Mouse (Mus musculus): Measurements from ENCODE around the gene Lhx1.

DNA sequence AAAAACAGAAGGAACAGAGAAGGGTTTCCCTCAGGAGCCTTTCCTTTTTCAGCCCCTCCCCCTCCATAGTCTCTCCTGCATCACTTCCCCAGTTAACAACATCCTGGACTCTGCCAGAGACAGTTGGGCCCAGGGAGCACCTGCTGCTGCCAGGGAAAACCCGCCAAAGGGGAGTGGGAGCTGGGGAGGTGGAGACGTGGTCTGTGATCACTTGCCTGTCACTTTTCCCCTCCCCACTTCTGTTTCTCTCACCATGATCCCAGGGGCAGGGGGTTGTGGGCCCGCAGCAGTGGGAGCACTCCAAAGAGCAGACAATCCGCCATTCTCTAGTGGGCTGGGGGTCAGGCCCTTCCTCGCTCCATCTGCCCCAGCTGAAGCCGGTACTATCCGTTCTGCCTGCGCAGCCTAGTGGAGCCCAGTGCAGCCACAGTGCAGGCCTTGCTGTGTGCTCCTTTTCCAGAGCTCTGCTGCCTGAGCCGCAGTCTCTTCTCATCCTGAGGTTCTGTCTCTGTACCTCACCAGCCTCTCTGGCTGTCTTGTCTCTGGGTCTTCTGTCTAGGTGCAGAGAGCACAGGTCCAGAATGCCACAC, 37.5 kb upstream of the Lhx1 start:
- no peak for TF ChIP-seq ZNF384 (IDR thresholded peaks at IDR 0.05; ENCODE audit: low read depth, low read length)
- TF ChIP-seq MAFK (IDR thresholded peaks at IDR 0.05; ENCODE audit: insufficient replicate concordance, low read length) = no peak
- no peak for TF ChIP-seq MAX (IDR thresholded peaks at IDR 0.05; ENCODE audit: low read length)
- TF ChIP-seq CTCF (conservative IDR thresholded peaks at IDR 0.05 in 1 of 2, IDR thresholded peaks at IDR 0.05 in 1 of 2; ENCODE audit: low read depth in 2 of 2, low read length in 2 of 2) = no peak
- no peak for TF ChIP-seq MXI1 (IDR thresholded peaks at IDR 0.05; ENCODE audit: low read depth, low read length)
- no peak for TF ChIP-seq CHD1 (IDR thresholded peaks at IDR 0.05; ENCODE audit: low read depth, low read length)

Measured in CH12.LX (cell line).